Mouse (Mus musculus) heart, embryonic 16.5 days (tissue): ENCODE results near the gene Slc9a3r2. TPM values are rescaled to one million over a fixed set of nuclear protein-coding genes. Genes with fewer than 3 reads are reported as not detected.

ENCODE experiments used
- ATAC-seq: fragments of 200-750 bp; cut with Nextera tagmentation; replicated peaks from 2 replicates; pipeline ENCODE4 v1.8.0; 2017; ENCODE audit warnings: moderate number of reproducible peaks; ENCODE audit not compliant: insufficient read depth, low FRiP score; ENCODE audit errors: extremely low read depth
- H3K27ac ChIP-seq: fragments of 300-500 bp; sonication (generic); 2 replicates; pipeline ENCODE4 v1.5.1; 2014; ENCODE audit warnings: mild to moderate bottlenecking, low read length, control low read depth, moderate library complexity
- H3K27me3 ChIP-seq: fragments of 300-500 bp; sonication (generic); 2 replicates; pipeline ENCODE4 v1.6.1; 2014; ENCODE audit warnings: low read length, mixed read lengths; ENCODE audit not compliant: control insufficient read depth, insufficient read depth
- H3K36me3 ChIP-seq: fragments of 300-500 bp; sonication (generic); 2 replicates; pipeline ENCODE4 v1.6.1; 2014; ENCODE audit not compliant: control insufficient read depth, insufficient read depth
- H3K4me1 ChIP-seq: fragments of 300-500 bp; sonication (generic); 2 replicates; pipeline ENCODE4 v1.6.1; 2014; ENCODE audit warnings: low read length, mixed read lengths; ENCODE audit not compliant: control insufficient read depth, insufficient read depth
- H3K4me2 ChIP-seq: fragments of 300-500 bp; sonication (generic); 2 replicates; pipeline ENCODE4 v1.6.1; 2014; ENCODE audit warnings: low read depth, mild to moderate bottlenecking, control low read depth, low read length
- H3K4me3 ChIP-seq: fragments of 300-500 bp; sonication (generic); 2 replicates; pipeline ENCODE4 v1.5.1; 2014; ENCODE audit warnings: mild to moderate bottlenecking, control low read depth, low read length
- H3K9ac ChIP-seq: fragments of 300-500 bp; sonication (generic); 2 replicates; pipeline ENCODE4 v1.6.1; 2014; ENCODE audit warnings: low read length, control low read depth
- H3K9me3 ChIP-seq: fragments of 300-500 bp; sonication (generic); replicated peaks from 2 replicates; pipeline ENCODE4 v1.6.1; 2016; ENCODE audit warnings: low read length; ENCODE audit not compliant: control insufficient read depth
- WGBS: fragments of 180-500 bp; shearing (Covaris S2); extraction: QIAGEN DNeasy Blood & Tissue Kit; methylation state at CpG from one replicate; pipeline ENCODE4 v1.1.7; 2014; 5-methylcytosine and 5-hydroxymethylcytosine counted together
- polyA plus RNA-seq: library from polyadenylated mRNA; unstranded; fragments of >200 nt; fragmentation: Nextera tagmentation; extraction: Ambion mirVana; gene quantifications from 2 replicates; pipeline ENCODE4 v1.2.1, GENCODE M21; 2015

The Slc9a3r2 gene
- polyA plus RNA-seq, 1 experiment from 2014 or later = 50.8 TPM

DNA sequence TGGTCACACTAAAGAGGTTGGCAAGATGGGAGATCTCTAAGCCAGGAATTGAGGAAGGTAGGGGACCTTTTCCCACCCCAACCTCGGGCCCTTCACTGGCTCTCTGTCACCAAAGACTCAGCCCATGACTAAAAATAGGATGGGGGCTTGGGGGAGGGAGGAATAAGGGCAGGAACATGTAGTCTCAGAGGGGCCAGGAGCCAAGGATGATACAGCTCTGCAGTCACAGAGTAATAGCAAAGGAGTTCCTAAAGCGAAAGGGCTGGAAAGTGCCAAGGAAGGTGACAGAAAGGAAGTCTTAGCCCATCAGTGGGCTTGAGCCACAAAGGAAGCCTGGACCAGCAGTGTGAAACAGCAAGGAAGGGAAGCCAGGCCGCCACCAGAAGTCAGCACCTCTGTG, 1.7 kb upstream of the Slc9a3r2 start:
- 51% methylated on average over 3 of the region's 3 CpGs for WGBS
- ATAC-seq = no peak
- Histone ChIP-seq H3K9ac (no peak overlapping the region), H3K4me2 (no peak overlapping the region), H3K4me1 (peaks cover 10% of the 10 kb centered on the region), H3K27ac (no peak overlapping the region), H3K27me3 (peaks cover 9% of the 10 kb centered on the region), H3K4me3 (no peak overlapping the region), H3K9me3 (no peaks in the 10 kb centered on the region), H3K36me3 (no peaks in the 10 kb centered on the region)

DNA sequence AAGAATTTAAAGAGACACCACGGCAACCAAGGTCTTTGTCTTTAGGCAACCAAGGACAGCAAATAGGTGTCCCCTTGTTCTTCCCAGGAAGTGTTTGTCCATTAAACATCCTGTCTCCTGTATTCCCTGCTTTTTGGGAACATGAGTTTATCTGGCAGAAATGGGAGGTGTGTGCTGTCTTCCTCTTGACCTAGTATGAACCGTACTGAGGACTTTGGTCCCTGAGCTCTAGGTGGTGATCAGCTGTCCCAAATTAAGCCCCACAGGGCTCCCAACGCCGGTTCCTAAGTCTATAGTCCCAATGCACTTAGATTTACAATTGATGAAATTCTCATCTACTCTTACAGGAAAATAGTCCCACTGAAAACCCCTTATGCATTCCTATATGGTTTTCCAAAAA, 639 bp upstream of the Slc9a3r2 start:
- Histone ChIP-seq H3K4me1 (peaks cover 12% of the 10 kb centered on the region), H3K9me3 (no peaks in the 10 kb centered on the region), H3K36me3 (no peaks in the 10 kb centered on the region), H3K4me3 (no peak overlapping the region), H3K9ac (no peak overlapping the region), H3K27ac (no peak overlapping the region), H3K27me3 (0 out of 2 replicates have a peak, but pooled peaks cover 5% of the 10 kb centered on the region), H3K4me2 (no peak overlapping the region)
- WGBS = 75% methylated on average over 4 of the region's 4 CpGs
- no peak for ATAC-seq

DNA sequence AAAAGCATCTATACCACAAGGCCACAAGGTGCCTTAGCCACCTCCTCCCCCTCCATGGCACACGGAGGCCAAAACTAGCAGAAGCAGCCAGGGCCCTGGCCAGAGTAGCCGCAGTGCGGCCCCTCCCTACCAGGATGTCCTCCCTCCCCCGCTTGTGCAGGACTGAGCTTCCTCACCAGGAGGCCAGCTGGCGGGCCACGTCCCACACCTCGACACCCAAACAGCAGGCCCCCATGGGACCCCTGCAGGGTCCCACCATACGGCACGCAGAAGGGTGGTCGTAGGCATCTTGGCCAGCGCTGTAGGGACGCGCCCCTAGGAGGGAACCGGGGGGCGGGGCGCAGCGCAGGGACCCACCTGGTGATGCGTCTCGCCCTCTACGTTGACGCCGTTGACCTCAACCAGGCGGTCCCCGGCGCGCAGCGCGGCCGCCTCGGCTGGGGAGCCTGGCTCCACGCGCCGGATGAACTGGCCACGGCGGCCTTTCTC, 502 bp downstream of the Slc9a3r2 start:
- ATAC-seq = peak; percentile 35
- no peaks in the 10 kb centered on the region for H3K36me3 ChIP-seq
- H3K27ac ChIP-seq = peak overlapping the region; percentile 67
- peak overlapping the region; percentile 90 for H3K9ac ChIP-seq
- no peaks in the 10 kb centered on the region for H3K9me3 ChIP-seq
- peaks cover 14% of the 10 kb centered on the region for H3K4me1 ChIP-seq
- peak overlapping the region; percentile 98 for H3K4me2 ChIP-seq
- peak overlapping the region; percentile 78 for H3K4me3 ChIP-seq
- under 1% methylated on average over 35 of the region's 35 CpGs for WGBS
- H3K27me3 ChIP-seq = 0 out of 2 replicates have a peak, but pooled peaks cover 5% of the 10 kb centered on the region

DNA sequence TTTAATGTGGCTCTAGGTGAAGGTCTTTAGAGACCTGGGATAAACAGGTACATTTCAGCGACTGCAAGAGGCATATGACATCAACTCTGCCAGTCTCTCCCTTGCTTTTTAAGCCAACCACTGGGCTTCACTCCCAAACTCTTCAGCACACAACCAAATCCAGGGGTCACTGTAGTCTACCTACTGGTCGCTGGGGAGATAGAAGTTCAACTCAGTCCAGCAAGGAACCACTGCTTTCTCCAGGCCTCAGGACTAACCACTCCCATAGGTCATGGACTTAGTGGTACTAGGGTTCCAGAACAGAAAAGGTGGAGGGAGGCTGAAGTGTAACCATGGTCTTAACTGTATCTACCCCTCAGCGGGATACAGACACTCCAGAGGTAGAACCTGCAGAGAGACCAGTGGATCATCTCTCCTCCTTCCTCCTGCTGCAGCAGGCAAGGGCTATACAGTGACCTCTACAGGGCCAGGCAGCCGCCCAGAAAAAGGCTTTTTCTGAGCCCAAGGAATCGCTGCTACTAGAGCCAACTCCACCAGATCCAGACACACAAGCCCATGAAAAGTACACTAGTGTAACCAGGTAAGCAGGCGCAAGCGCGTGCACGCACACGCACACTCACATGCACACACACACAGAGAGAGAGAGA, 1.3 kb downstream of the Slc9a3r2 start:
- H3K27me3 ChIP-seq = 0 out of 2 replicates have a peak, but pooled peaks cover 5% of the 10 kb centered on the region
- H3K9ac ChIP-seq = peak overlapping the region; percentile 90
- ATAC-seq = no peak
- peak overlapping the region; percentile 98 for H3K4me2 ChIP-seq
- 66% methylated on average over 10 of the region's 10 CpGs for WGBS
- H3K36me3 ChIP-seq = no peaks in the 10 kb centered on the region
- H3K4me3 ChIP-seq = peak overlapping the region; percentile 78
- H3K9me3 ChIP-seq = no peaks in the 10 kb centered on the region
- peaks cover 22% of the 10 kb centered on the region for H3K4me1 ChIP-seq
- H3K27ac ChIP-seq = peak overlapping the region; percentile 1

DNA sequence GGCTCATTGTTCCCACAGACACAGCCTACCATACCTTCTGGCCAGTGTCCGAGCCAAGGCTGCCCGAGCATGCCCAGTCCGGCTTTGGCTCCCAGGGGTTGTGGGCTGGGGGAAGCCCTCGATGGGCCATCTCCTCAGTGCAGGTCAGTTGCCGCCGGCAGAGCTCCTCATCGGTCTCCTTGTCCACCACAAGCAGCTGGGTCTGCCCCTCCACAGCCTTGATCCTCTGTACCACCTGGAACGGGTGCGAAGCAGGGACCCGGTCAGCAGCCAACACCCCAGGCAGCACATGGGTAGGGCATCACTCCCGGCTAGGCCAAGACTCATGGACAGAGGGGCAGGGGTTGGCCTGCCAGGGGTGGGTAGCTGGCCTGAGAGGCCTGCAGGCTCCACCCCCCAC, 2.6 kb downstream of the Slc9a3r2 start:
- Histone ChIP-seq H3K4me2 (peak overlapping the region; percentile 98), H3K27me3 (0 out of 2 replicates have a peak, but pooled peaks cover 5% of the 10 kb centered on the region), H3K9me3 (no peaks in the 10 kb centered on the region), H3K4me1 (peaks cover 23% of the 10 kb centered on the region), H3K27ac (peak overlapping the region; percentile 69), H3K4me3 (peak overlapping the region; percentile 24), H3K36me3 (no peaks in the 10 kb centered on the region), H3K9ac (peak overlapping the region; percentile 47)
- ATAC-seq = no peak
- 72% methylated on average over 11 of the region's 11 CpGs for WGBS

DNA sequence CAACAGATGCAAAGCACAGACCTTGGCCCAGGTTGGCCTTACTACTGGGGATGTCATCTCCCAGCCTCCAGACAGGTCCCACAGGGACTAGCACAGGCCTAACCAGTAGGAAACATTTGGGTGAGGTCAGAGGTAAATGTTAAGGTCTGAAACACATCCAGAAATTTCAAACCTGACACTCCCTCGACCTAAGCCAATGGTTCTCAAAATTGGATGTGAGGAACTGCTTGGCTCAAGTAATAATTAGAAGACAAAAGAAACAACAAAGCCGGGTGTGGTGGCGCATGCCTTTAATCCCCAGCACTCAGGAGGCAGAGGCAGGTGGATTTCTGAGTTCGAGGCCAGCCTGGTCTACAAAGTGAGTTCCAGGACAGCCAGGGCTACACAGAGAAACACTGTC, 3.7 kb downstream of the Slc9a3r2 start:
- Histone ChIP-seq H3K4me1 (peaks cover 23% of the 10 kb centered on the region), H3K9me3 (no peaks in the 10 kb centered on the region), H3K36me3 (no peaks in the 10 kb centered on the region), H3K27ac (peak overlapping the region; percentile 69), H3K4me3 (no peak overlapping the region), H3K27me3 (0 out of 2 replicates have a peak, but pooled peaks cover 5% of the 10 kb centered on the region), H3K9ac (no peak overlapping the region), H3K4me2 (peak overlapping the region; percentile 1; the same call in 1 of the 2 replicates)
- WGBS = 80% methylated on average over 4 of the region's 4 CpGs
- ATAC-seq = no peak

DNA sequence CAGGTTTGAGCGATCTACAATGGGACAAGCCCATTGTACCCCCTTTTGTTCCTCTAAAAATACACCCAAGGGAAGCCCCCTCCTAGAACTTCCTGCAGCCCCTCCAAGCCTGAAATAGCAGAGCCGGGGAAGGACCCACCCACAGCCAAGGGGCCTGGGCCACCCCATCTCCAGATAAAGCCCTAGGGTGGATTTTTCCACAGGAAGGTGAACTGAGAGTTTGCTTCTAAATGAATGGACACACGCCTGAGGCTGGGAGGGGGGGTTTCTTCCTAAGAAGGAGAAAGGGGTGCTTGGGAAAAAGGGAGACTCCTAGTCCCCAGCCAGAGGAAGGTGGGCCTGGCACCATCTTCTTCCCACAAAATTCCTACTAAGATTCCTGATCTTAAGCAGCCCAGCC, 4.2 kb downstream of the Slc9a3r2 start:
- Histone ChIP-seq H3K9me3 (no peaks in the 10 kb centered on the region), H3K27ac (peak overlapping the region; percentile 69), H3K4me2 (peak overlapping the region; percentile 18; the same call in 1 of the 2 replicates), H3K27me3 (0 out of 2 replicates have a peak, but pooled peaks cover 4% of the 10 kb centered on the region), H3K4me3 (no peak overlapping the region), H3K9ac (0 out of 2 replicates have a peak overlapping the region, but pooled peaks have one; percentile 23), H3K4me1 (peaks cover 23% of the 10 kb centered on the region), H3K36me3 (no peaks in the 10 kb centered on the region)
- peak; percentile 29 for ATAC-seq
- 63% methylated on average over 3 of the region's 3 CpGs for WGBS

DNA sequence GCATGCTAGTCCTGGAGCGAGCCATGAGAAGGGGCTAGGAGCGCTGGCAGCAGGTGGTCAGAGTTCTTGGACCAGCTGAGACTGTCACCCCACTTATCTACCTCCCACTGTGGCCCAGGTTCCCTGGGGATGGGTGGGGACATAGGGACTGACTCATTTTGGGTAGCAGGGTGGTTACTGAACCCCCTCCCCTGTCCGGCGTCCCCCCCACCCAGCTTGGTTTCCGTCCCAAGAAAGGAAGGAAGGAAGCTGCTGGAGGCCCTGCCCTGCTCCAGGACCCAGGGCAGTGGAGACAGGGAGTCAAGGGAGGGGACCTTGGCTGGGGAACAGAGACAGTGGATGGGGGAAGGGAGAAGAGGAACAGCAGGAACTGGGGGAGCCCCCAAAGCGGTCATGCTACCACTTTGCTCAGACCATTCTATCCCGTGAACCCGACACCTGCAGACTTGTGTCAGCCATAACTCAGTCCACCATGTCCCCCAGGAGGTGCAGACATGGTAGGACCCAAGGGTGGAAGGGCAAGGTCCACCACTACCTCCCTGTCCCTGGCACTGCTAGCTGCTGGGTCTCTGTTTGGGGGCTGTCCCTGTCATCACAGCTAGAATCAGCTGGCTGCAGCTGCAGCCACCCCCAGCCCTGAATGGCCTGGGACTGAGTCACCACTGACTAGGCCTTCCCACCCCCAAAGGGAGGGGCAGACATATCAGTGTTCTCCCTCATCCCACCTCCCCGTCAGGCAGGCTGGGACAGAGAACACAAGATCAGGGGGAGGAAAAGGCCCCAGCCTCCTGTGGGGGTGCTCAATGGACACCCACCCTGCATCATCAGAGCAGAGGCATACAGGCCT, 5.0 kb downstream of the Slc9a3r2 start:
- peaks cover 19% of the 10 kb centered on the region for H3K4me1 ChIP-seq
- peak overlapping the region; percentile 18 for H3K4me2 ChIP-seq
- peak; percentile 52 for ATAC-seq
- H3K9ac ChIP-seq = peak overlapping the region; percentile 61
- no peaks in the 10 kb centered on the region for H3K36me3 ChIP-seq
- no peaks in the 10 kb centered on the region for H3K9me3 ChIP-seq
- peak overlapping the region; percentile 69 for H3K27ac ChIP-seq
- WGBS = 59% methylated on average over 9 of the region's 9 CpGs
- 0 out of 2 replicates have a peak, but pooled peaks cover 2% of the 10 kb centered on the region for H3K27me3 ChIP-seq
- H3K4me3 ChIP-seq = no peak overlapping the region
